Mouse (Mus musculus): Measurements from ENCODE around the gene Adgre5.

- TF ChIP-seq GATA1 (IDR thresholded peaks at IDR 0.05; ENCODE audit: borderline replicate concordance, low read length) (no peak), FLI1 (IDR thresholded peaks at IDR 0.05; ENCODE audit: low read length) (no peak)
Observed at GRCm38 (mm10) chr8:83679866-83680265, 61.3 kb downstream of the Adgre5 start.
